Mouse (Mus musculus) heart, postnatal 25 days (tissue): ENCODE measurements around the gene Atp11c. TPM values are rescaled to one million over a fixed set of nuclear protein-coding genes. Genes with fewer than 3 reads are reported as not detected.

ENCODE experiments used
- microRNA-seq: library from miRNA; unstranded; fragments of <30 nt; microRNA quantifications from one replicate; pipeline ENCODE4 v1.2.0, GENCODE M21; 2022
- total RNA-seq, 2 experiments: library from RNA; stranded (reverse); gene quantifications; 2 replicates each; pipeline ENCODE4 v1.2.3; 2021

Atp11c gene
- total RNA-seq, 2 experiments from 2014 or later = 5.8 to 7.4 TPM

Small RNAs within 50 kb of the gene (microRNA-seq; reads per million reads assigned to microRNA genes)
- gene Mir505 = 73.3 reads per million, percentile 54 among the genes with 10 or more reads in this experiment

Other genes starting within 250 kb of the Atp11c start
- not detected for gene Gm7073, start 53.4 kb downstream of the Atp11c start, total RNA-seq